Mouse (Mus musculus) spleen, adult 18-20 months (tissue): ENCODE measurements around the gene Adam19.

Source experiments
- DNase-seq, 2 experiments: peaks; one replicate each; pipeline ENCODE4 v3.0.0; 2022; ENCODE audit warnings: mixed read lengths in 2 of 2

Adam19 gene

GRCm38 (mm10) chr11:46073850-46074688 is 18.3 kb downstream of the Adam19 start:
- DNase-seq = no peak

- DNase-seq = no peak
Observed at GRCm38 (mm10) chr11:46075507-46075906, 19.7 kb downstream of the Adam19 start.

- DNase-seq = no peak
Observed at GRCm38 (mm10) chr11:46076442-46077158, 20.8 kb downstream of the Adam19 start.

- no peak for DNase-seq
Observed at GRCm38 (mm10) chr11:46077304-46077703, 21.5 kb downstream of the Adam19 start.

GRCm38 (mm10) chr11:46077732-46078375 is 22.1 kb downstream of the Adam19 start:
- DNase-seq = no peak

GRCm38 (mm10) chr11:46081075-46081474 is 25.3 kb downstream of the Adam19 start:
- DNase-seq = no peak

- DNase-seq = no peak
Observed at GRCm38 (mm10) chr11:46083405-46083804, 27.6 kb downstream of the Adam19 start.

- no peak for DNase-seq
Observed at GRCm38 (mm10) chr11:46083835-46084444, 28.1 kb downstream of the Adam19 start.

GRCm38 (mm10) chr11:46084568-46084967 is 28.8 kb downstream of the Adam19 start:
- no peak for DNase-seq

GRCm38 (mm10) chr11:46085398-46086163 is 29.8 kb downstream of the Adam19 start:
- DNase-seq = no peak

- DNase-seq = no peak
Observed at GRCm38 (mm10) chr11:46086446-46086845, 30.7 kb downstream of the Adam19 start.

GRCm38 (mm10) chr11:46089081-46089713 is 33.4 kb downstream of the Adam19 start:
- no peak for DNase-seq

- DNase-seq = no peak
Observed at GRCm38 (mm10) chr11:46090036-46090725, 34.4 kb downstream of the Adam19 start.

- DNase-seq = no peak
Observed at GRCm38 (mm10) chr11:46090951-46091667, 35.3 kb downstream of the Adam19 start.

- DNase-seq = no peak
Observed at GRCm38 (mm10) chr11:46092121-46092520, 36.3 kb downstream of the Adam19 start.

GRCm38 (mm10) chr11:46095477-46096264 is 39.9 kb downstream of the Adam19 start:
- DNase-seq = no peak

GRCm38 (mm10) chr11:46096265-46096649 is 40.5 kb downstream of the Adam19 start:
- no peak for DNase-seq

- DNase-seq = no peak
Observed at GRCm38 (mm10) chr11:46097062-46097461, 41.3 kb downstream of the Adam19 start.

GRCm38 (mm10) chr11:46102107-46102506 is 46.3 kb downstream of the Adam19 start:
- no peak for DNase-seq

GRCm38 (mm10) chr11:46107046-46107445 is 51.3 kb downstream of the Adam19 start:
- no peak for DNase-seq
